Mouse (Mus musculus) heart, adult 8-10 months (tissue): ENCODE measurements around the gene Prune1. TPM values are rescaled to one million over a fixed set of nuclear protein-coding genes. Genes with fewer than 3 reads are reported as not detected.

Experiments used
- DNase-seq: peaks from one replicate; pipeline ENCODE4 v3.0.0; 2022; ENCODE audit warnings: low spot score
- total RNA-seq, 4 experiments: library from RNA; stranded (reverse); gene quantifications; 2 replicates each; pipeline ENCODE4 v1.2.4; 2022

Gene Prune1
- total RNA-seq, 4 experiments from 2014 or later = 26.3 to 27.9 (median 27.2) TPM

DNA sequence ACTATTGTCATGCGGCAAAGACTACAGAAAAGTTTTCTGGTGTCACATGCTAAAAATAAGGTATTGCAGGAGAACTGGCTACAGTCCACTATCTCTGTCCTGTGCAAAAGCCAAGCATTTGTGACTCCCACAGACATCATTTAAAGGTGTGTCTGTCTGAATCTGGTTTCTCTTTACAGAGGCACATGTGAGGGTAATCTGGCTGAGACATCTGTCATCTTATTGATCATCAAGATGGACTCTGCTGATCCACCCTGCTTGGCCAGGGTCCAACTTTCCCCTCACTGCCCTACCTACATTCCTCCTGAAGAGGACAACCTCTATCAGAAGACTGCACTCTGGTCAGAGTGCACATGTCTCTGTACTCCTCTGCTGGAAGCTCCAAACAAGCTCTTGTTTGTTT, 4.7 kb downstream of the Prune1 start:
- peak; percentile 37 for DNase-seq

DNA sequence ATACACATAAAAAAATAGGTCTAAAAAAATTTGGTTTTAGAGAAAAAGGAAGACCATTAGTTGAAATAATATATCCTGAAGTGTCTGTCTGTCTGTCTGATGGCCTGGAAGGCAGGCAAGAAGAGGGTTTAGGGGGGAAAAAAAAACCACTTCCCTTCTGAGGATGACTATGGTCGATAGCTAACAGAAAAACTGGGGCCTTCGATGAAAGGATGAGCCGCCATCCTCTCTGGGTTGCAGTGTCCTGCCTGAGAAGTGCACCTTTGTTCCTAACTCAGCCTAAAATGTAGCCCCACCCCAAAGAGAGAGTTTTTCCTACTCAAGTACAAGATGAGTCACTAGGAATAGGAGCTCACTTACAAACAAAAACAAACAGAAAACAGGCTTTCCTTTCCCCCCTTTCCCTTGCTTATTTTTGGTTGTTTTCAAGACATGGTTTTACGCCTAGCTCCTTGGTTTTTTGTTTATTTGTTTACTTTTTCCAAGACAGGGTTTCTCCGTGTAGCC, 5.4 kb downstream of the Prune1 start:
- DNase-seq = no peak

DNA sequence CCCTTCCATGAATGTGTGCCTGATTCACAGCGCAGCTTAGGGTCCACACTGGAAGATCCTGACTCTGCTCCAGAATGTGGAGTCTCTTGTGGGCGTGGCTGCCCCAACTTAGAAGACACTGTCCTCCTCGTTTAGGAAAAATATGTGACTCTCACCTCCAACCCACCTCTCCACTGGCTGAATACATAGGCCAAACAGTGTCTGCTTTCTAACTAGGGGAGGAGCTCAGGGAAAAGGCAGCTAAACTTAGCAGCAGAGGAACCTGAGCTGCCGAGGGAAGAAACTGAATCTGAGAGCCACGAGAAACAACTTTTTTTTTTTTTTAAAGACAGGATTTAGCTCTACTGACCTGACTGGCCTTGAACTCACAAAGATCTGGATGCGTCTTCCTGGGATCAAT, 6.7 kb downstream of the Prune1 start:
- DNase-seq = no peak

DNA sequence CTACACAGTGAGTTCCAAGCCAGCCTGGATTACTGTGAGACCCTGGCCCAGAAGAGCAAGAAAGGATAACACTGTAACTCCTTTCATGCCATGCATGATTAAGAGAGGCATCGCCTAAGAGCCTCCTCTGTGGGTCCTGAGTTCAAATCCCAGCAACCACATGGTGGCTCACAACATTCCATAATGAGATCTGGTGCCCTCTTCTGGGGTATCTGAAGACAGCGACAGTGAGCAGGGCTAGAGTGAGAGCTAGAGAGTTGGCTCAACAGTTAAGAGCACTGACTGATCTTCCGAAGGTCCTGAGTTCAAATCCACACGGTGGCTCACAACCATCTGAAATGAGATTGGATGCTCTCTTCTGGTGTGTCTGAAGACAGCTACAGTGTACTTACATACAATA, 7.4 kb downstream of the Prune1 start:
- DNase-seq = no peak

DNA sequence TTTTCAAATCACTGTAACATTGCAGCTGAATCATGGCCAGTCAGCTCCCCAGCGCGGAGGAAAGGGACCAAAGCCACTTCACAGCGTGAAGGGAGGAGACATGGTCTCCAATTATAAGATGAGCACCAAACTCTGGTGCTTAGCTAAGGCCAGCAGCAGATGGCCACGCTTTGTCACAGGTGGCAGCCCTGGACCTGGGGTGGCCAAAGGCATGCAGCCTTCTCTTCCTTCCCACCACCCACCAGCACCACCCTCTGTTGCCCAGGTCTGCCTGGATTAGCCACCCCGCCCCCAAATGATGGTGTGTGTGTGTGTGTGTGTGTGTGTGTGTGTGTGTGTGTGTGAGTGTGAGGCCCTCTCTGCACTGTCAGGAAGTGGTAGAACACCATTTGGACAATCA, 8.4 kb downstream of the Prune1 start:
- DNase-seq = no peak

DNA sequence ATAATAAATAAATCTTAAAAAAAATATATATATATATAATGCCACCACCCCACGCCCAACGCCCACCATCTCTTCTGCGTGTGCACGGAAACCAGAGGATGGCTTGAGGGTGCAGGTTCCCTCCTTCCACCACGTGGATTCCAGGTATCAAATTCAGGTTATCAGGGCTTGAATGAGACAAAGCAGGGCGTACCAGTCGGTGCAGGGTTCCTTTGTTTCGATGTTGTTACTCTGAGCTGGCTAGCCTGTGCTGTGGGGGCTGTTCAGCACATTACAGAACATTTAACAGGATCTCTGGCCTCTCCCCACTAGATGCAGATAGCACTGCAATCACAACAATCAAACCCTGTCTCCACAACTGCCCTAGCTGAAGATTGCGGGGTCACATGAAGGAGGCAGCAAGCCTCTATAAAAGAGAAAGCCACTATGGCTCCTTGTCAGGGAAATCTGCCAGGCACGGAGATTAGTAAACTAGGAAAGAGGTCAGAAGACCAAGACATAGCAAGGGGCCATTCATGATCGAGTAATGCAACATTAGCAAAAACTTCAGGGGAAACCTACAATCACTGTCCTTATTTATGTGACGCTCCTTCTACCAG, 11.0 kb downstream of the Prune1 start:
- DNase-seq = no peak

DNA sequence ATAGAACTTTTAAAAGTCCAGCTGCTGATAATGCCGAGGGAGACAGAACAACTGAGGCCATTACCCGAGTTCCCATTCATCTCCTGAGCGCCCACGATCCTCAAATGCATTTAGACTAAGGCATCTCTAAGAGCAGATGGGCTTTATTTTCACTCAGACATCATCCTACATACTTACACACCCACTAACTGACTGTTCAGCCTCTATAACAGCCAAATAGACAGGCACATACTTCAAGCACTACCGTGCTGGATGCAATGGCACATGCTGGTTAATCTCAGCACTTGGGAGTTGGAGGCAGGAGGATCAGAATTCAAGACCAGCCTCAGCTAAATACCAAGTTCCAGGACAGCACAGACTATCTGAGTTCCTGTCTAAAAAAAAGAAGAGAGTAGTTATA, 12.1 kb downstream of the Prune1 start:
- DNase-seq = no peak

DNA sequence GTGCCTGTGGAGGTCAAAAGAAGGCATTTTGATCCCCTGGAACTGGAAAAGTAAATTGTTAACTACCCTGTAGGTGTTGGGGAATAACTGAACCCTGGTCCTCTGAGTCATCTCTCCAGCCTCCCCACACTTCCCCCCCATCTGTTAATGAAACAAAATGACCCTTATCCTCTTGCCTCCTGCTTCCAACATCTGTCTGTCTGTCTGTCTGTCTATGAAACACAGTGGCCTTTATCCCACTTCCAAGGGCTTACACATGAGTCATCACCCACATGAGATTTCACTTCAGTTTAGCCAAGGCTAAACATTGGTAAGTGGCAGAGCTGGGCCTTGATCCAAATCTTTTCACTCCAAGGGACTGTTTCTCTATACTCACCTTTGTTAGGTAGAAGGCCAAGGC, 14.0 kb downstream of the Prune1 start:
- no peak for DNase-seq

DNA sequence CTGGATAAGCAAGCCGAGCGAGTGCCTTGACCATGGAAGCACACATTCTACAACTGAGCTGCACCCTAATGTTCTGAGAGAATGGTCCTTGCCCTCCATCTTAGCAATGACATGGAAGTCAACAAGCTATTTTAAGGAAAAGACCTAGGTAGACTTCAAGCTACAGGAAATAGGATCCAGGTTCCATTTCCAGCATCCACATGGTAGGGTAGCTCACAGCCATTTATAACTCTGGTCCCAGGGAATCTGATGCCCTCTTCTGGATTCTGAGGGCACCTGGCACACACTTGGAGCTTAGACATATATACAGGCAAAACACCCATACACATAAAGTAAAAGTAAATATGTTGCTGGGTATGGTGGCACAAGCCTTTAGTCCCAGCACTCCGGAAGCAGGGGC, 15.8 kb downstream of the Prune1 start:
- no peak for DNase-seq

DNA sequence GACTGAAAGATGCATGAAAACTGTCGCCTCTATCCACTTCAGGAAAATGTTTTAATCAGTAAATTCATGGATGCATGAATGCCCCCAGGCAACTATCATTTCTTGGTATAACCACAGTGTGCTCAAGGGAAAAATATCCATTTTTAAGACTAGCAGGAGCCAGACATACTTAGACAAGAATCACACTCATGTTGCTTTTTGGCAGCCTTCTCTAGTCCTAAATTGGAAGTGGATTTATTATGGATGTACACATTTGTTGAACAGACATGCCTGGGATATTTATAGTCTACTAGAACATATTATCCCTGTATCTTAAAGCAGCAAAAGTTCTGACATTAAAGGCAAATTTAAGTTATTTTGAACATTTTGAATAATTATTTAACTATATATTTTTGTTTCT, 17.2 kb downstream of the Prune1 start:
- no peak for DNase-seq

DNA sequence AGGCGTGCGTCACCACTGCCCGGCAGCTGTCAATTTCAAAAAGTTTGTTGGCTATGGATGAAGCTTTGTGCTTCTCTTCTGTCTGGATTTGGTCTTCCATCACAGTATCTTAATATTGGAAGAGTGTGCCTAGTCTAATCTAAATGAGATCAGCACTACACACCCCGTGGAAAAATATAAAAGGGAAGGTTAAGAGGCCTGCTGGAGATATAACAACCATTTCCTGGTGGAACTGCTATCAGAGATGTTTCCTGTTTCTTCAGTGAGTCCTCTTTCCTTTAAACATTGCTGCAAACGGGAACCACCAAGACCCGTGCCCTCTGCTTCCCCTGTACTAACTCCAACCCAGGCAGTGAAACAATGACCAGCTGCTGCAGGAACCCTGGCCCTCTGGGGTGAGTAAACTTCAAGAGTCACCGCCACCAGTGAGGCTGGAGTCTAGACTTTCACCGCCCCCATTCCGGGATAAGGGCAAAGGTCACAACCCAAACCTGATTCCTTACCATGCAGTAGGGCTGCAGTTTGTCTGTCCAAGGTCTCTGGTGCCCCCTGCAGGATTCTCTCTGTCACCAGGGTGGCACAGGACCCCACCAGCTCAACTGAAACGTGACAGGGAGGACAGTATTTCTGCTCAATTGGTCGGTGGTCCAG, 18.7 kb downstream of the Prune1 start:
- peak; percentile 69 for DNase-seq

DNA sequence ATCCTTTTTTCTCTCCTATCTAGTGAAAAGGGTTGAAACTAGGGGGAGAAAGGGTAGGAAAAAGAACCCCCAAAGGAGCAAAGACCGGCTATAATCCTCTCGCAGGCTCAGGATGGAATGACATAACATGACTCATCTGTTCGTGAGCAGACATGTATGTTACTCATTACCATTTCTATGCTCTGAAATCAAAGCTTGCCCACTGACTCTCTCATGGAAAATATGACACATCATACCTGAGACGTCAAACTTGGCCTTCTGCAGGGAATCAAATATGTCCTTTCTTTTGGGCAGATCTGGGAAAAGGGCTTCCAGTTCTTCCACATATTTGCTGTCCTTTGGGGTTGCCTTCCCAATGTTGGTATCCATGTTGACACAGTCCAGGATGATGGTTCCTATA, 19.9 kb downstream of the Prune1 start:
- no peak for DNase-seq

DNA sequence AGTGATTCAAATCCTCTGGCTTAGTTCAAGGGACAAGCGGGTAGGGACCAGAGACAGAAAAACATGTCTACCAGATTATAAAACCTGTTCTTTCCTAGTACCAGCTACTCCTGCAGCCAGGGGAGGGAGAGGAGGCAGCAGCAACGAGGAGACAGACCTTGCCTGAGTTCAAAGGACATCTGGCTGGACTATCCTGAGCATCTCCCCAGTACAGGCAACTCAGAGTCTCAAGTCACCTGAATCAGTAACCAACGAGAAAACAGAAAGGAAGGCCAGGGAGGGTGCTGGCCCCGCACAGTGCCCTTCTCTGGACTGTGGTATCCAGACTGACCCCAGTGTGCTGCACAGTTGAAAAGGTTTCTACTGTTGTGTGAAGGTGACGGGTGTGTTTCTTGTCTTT, 24.9 kb downstream of the Prune1 start:
- DNase-seq = no peak

DNA sequence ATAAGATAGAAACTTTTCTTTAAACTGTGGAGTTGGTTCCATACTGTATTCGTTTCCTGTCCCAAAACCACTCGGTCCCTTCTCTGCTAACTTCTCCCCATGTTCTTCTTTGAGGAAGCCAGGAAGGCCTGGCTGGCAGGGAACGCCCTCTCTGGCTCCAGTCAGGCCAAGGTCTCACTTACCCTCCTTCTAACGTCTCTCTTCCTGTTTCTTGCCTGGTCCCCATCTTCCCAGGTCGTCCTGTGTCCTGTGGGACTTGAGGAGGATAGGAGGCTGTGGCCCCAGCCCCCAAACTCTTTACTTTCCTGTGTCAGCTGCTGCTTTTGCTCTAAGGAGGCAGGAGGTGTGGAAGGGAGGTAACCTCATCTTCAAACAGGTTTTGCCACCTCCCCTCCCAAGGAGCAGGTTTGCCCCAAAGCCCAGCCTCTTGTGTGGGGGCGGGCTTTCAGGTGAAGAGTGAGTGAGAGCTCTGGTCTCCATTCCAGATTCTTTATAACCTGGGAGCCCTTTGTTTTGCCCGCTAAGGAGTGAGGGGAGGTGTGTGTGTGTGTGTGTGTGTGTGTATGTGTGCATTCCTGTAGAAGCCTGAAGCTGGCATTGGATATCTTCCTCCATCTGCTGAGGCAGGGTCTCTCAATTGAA, 31.0 kb downstream of the Prune1 start, which contains the start of gene Bnipl:
TSS of gene Bnipl (minus strand) at position 411 of the 642 bp plus-strand sequence.
- no peak for DNase-seq

DNA sequence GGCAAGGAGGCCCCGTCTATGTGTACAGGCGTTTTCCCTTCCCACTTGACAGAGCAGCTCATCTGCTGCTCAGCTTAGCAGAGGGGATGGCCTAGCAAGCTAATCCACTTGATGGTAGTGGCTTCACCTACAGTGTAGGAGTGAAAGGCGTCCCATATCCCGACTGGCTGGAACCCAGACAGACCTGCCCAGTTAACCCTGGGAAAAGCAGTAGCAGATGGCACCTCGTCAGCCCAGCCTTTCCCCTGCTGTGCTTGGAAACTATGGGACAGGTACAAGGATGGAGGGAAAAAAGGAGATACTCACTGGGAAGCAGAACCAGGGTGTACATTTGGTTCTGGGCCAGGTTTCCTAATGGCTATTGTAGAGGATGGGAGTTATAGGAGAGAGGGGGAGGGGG, 31.5 kb downstream of the Prune1 start:
- DNase-seq = no peak

DNA sequence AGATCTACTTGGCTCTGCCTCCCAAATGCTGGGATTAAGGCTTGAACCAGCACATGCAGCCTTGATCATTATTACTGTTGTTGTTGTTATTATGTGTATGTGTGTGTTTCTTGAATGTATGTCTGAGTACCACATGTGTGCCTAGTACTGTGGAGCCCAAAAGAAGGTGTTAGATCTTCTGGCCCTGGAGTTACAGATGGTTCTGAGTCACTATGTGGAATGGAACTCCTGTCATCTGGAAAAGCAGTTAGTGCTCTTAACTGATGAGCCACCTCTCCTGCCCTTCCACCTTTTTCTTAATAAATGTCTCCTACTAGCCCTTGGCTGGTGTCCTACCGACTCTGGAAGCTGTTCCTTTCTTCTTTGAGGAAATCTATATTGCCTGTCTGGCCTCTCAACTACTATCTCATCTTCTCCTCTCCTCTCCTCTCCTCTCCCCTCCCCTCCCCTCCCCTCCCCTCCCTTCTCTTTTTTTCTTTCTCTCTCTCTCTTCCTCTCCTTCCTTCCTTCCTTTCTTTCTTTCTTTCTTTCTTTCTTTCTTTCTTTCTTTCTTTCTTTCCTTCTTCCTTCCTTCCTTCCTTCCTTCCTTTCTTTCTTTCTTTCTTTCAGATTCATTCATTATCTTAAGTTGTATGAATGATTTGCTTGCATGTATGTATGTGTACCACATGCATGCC, 34.1 kb downstream of the Prune1 start:
- no peak for DNase-seq

DNA sequence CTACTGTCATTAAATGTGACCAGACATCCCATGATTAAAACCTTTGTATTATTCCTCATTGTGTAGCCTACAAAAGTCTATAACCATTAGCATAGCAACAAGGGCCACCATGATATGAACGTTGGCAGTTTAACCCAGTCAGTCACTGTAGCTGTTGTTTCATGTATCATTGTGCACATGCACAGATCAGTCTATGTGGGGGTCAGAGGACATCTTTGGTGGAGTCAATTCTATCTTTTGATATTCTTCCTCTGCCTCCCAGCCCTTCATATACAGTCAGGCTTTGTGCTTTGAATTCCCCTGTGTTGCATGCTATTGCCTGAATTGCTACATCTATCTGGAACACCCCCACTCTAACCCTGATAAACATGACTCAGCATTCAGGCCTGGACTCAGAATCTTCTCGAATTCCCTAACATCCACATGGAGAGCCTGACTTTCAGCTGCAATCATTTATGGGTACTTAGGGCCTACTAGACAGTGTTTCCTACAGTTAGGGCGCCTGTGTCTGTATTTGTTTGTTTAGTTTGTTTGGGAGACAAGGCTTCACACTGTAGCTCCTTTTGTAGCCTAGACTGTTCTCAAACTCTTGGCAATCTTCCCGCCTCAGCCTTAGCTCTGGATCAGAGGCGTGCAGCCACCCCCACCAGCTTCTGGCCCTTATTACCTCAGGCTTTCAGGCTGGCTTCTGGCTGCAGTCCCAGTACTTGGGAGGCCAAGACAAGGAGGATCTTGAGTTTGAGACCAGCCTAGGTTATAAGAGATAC, 35.2 kb downstream of the Prune1 start:
- DNase-seq = no peak

DNA sequence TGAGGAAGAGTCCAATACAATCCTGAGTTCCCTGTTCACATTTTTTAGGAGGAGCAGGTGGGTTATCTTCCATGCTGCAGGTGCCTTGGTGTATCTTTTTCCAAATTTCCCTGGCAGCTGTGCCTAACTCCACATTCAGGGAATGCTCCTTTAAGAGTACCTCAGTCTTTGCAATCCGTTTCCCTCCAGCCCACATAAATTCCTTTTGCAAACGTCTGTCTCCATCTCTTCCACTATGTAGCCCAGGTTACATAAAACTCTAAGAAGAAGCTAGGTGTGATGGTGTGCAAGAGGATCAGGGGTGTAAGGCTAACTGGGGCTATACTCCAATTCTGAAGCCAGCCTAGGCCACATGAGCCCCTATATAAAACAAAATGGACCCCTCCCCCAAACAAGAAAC, 38.8 kb downstream of the Prune1 start:
- no peak for DNase-seq

DNA sequence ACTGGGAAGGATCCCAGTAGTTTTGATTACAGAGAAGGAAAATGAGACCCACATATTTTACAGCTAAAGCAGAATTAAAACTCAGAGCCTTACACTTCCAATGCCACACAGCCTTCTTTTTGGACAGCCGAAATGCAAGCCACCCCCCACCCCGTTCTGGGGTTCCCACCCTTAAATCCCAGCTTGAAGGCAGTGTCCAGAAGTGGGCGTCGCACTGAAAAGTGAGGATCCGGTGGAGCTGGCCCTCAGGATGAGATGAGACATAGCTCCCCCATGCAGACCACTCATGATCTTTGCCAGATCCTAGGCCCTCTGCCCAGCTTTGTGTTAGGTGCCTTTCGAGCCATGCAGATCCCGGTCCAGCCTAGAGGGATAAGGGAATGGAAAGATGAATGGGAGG, 40.4 kb downstream of the Prune1 start, which contains the start of gene Gm128:
TSS of gene Gm128 (minus strand) at position 101 of the 400 bp plus-strand sequence.
- no peak for DNase-seq

DNA sequence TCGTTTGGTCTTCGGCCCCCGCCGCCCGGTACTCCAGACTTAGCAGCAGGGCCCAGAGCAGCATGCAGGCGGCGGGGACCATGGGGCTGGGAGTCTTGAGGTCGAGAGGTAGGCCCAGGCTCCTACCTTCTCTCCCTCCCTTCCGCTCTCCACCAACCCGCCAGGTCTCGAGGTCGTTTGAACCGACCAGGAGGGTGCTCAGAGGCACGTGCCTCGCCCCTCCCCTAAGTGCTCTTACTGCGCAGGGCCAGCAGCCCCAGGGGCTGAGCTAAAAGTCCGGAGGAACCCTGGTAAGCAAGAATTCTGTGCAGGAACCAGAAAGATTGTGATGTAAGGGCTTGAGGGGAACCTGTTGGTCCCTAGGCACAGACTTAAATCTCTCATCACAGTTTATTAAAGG, 41.0 kb downstream of the Prune1 start:
- DNase-seq = no peak

DNA sequence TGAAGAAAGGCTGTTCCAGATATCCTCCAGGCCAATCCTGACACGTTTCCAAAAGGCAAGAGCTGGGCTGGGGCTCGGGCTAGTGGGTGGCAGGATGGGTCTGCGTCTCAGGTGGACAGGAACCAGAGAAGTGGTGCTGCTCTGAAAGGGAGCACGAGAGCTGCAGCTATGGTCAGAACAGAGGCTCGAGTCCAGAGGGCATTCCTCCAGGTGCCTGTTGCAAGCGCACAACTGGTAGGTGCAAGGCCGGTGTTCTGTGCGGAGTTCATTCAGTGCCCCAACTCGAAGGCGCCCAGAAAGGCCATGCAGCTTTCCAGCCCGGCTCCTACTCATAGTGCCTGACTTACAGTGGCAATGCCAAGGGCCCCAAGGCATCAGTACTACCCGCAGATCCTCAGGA, 41.9 kb downstream of the Prune1 start:
- DNase-seq = no peak

DNA sequence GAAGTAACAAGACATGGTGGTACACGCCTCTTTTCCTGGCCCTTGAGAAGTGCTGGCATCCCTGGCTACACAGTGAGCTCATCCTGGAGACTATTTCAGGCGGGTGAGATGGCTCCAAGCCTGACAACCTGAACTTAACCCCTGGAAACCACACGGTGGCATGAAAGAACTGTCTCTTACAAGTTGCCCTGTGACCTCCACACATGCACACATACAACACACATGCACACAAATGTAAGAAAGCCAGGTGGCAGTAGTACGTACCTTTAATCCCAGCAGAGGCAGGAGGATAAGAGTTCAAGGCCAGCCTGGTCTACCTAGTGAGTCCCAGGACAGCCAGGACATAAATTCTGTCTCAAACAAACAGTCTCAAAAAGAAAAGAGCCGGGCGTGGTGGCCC, 42.9 kb downstream of the Prune1 start:
- no peak for DNase-seq
